Mouse (Mus musculus) c-Kit-positive CD71-positive TER-119-positive erythroid progenitor cells, embryonic 14.5 days (primary cell): ENCODE data around the gene Ess2.
"Not testable (repeated sequence)": the region's sequence is repeated elsewhere in the genome, so short reads cannot be mapped to it uniquely, and the experiment has no call there.

Experiments
- DNase-seq: peaks from one replicate; pipeline ENCODE4 v3.0.0-alpha.2; 2013; ENCODE audit warnings: low spot score

Ess2 gene

GRCm38 (mm10) chr16:17911052-17911595 is at the start of gene Ess2:
Gene Ess2, minus strand, starts transcription at chr16:17911348.
- peak; percentile 97 for DNase-seq

GRCm38 (mm10) chr16:17956052-17956638 is 45.0 kb upstream of the Ess2 start:
- DNase-seq: not testable (repeated sequence)

GRCm38 (mm10) chr16:17951618-17952017 is 40.5 kb upstream of the Ess2 start:
- DNase-seq: no peak

- no peak for DNase-seq
Measured at GRCm38 (mm10) chr16:17950068-17950467, 38.9 kb upstream of the Ess2 start.

GRCm38 (mm10) chr16:17949421-17949877 is 38.3 kb upstream of the Ess2 start:
- DNase-seq: no peak

- no peak for DNase-seq
Measured at GRCm38 (mm10) chr16:17945081-17945831, 34.1 kb upstream of the Ess2 start.

- DNase-seq: no peak
Measured at GRCm38 (mm10) chr16:17943466-17943865, 32.3 kb upstream of the Ess2 start.

- DNase-seq: peak; percentile 76
Measured at GRCm38 (mm10) chr16:17939255-17939751, 28.2 kb upstream of the Ess2 start.

- peak; percentile 75 for DNase-seq
Measured at GRCm38 (mm10) chr16:17938821-17939220, 27.7 kb upstream of the Ess2 start.

GRCm38 (mm10) chr16:17938187-17938586 is 27.0 kb upstream of the Ess2 start:
- DNase-seq: no peak

- no peak for DNase-seq
Measured at GRCm38 (mm10) chr16:17936776-17937175, 25.6 kb upstream of the Ess2 start.

GRCm38 (mm10) chr16:17934445-17934910 is 23.3 kb upstream of the Ess2 start:
- no peak for DNase-seq

- no peak for DNase-seq
Measured at GRCm38 (mm10) chr16:17933594-17934444, 22.7 kb upstream of the Ess2 start.

GRCm38 (mm10) chr16:17931906-17932460 is 20.8 kb upstream of the Ess2 start:
- DNase-seq: no peak

- DNase-seq: no peak
Measured at GRCm38 (mm10) chr16:17929631-17930030, 18.5 kb upstream of the Ess2 start.

- DNase-seq: no peak
Measured at GRCm38 (mm10) chr16:17929211-17929610, 18.1 kb upstream of the Ess2 start.

GRCm38 (mm10) chr16:17928627-17929104 is 17.5 kb upstream of the Ess2 start:
- peak; percentile 85 for DNase-seq

- DNase-seq: peak; percentile 83
Measured at GRCm38 (mm10) chr16:17928087-17928580, 17.0 kb upstream of the Ess2 start, which contains the start of gene Slc25a1. Gene Slc25a1, minus strand, starts transcription at chr16:17928219.

- DNase-seq: no peak
Measured at GRCm38 (mm10) chr16:17927351-17928082, 16.4 kb upstream of the Ess2 start.

GRCm38 (mm10) chr16:17922163-17922538 is 11.0 kb upstream of the Ess2 start:
- no peak for DNase-seq
